Mouse (Mus musculus): ENCODE data around the gene Dchs1.
"Not testable (repeated sequence)": the region's sequence is repeated elsewhere in the genome, so short reads cannot be mapped to it uniquely, and the experiment has no call there.

Dchs1 gene

GRCm38 (mm10) chr7:105778553-105779265 lies 8.7 kb downstream of the Dchs1 start:
- no peak for DNase-seq

GRCm38 (mm10) chr7:105777797-105778552 lies 9.5 kb downstream of the Dchs1 start:
- no peak for DNase-seq

DNA sequence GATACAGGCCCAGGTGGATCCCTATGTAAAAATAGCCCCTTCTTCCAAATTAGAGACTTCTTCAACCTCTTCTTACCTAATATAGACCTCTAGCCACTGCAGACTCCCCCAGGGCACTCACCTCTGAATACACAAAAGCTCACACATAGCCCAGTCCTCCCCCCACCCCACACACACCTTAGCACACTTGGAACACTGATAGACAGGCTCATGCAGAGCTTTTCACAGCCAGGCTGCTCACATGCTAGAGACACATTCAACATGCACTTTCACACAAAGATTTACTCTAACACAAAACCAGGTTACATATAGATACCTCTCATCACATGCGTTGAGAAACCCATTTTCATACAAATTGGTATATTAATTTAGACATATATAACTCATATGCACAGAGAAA lies 10.1 kb downstream of the Dchs1 start:
- no peak for DNase-seq

- DNase-seq = no peak
These were observed 11.4 kb downstream of the Dchs1 start for GRCm38 (mm10) chr7:105776026-105776425.

DNA sequence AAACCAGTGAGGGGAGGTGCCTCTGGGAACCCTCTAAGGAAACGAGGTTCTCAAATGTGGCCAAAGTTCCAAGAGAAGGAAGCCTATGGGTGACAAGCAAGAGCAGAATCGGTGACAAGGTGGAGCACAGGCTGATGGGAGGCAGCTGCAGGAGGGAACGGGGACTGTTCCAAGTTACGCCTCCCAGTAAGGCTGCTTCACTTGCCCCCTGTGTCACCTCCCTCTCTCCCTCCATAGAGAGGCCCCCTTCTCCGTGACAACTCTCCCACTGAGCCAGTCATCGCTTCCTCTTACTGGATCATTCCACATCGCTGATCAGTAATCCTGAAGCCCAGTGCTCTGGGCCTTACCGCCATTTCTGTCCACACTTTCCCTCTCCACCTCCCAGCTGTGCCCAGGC lies 12.8 kb downstream of the Dchs1 start:
- no peak for DNase-seq

- no peak for DNase-seq
These were observed 14.4 kb downstream of the Dchs1 start for GRCm38 (mm10) chr7:105773041-105773440.

- no peak for DNase-seq
These were observed 15.1 kb downstream of the Dchs1 start for GRCm38 (mm10) chr7:105772331-105772730.

- no peak for DNase-seq
These were observed 17.5 kb downstream of the Dchs1 start for GRCm38 (mm10) chr7:105769959-105770358.

DNA sequence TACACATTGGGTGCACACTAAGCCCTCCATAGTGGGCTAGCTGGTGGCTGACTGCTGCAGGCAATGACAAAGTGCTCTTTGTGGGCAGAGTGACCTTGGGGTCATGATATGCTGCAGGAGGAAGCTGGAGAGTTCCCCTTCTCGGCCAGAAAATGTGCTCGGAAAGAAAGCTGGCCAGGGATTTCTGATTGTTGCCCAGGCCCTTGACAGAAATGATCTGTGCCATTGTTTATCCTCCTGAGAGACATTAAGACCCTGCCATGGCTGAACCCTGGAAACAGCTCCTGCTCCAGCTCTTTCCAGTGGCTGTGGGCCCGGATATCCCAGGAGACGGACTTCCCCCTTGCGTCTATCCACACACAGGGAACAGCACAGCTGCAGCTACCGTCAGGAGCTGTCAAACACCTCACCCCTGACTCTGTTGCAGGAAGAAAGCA lies 19.7 kb downstream of the Dchs1 start:
- no peak for DNase-seq

GRCm38 (mm10) chr7:105764331-105764730 lies 23.1 kb downstream of the Dchs1 start:
- DNase-seq = no peak

DNA sequence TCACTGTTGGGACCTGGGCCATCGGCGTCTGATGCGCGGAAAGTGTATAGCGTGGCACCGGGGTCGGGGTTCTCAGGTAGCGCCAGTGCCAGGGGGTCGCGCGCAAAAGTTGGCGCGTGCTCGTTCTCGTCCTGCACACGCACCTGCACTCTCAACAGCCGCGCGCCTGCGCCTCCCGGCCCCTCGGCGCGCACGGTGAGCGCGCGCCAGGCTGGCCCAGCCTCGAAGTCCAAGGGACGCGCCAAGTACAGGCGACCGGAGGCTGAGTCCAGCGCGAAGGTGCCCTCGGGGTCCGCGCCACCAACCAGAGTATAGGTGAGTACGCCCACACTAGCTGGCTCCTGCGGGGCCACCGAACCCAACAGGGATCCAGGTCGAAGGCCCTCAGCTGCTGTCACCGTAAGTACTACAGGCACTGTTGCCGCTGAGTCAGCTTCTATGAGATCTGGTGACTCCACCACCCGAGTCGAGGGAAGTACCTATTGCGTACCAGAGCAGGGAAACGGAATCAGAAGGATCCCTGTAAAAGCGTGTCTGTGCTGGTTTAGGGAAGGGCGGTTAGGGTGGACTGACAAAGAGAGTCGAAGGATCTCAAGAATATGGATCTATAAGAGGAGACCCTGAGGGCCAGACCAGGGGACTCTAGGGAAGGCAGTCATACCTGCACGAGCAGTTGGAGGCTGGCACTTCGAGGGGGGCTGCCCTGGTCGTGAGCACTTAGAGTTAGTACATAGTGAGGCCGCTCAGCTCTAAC lies 24.8 kb downstream of the Dchs1 start:
- no peak for DNase-seq

DNA sequence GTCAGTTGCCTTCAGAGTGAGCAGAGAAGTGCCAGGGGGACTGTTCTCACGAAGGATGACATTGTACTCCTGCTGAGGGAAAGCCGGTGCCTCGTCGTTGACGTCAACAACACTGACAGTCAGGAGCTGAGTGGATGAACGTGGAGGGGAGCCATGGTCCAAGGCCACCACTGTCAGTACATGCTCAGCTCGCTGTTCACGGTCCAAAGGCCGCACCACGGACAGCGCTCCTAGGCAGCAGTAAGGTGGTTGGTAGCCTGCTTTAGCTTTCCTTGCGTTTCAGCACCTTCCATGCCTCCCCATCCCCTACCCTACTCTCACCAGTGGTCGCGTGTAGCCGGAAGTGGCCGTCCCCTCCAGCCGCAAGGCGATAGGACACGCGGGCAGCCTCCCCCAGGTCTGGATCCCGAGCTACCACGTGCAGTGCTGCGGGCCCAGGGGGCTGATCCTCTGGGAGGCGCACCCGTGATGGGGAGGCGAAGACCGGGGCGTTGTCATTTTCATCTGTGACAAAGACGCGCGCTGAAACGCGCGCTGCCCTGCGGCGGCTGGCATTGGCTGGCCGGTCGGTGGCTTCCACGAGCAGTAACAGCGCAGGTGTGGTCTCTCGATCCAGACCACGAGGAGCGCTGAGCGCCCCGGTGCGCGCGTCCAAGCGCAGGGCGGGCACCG lies 25.5 kb downstream of the Dchs1 start:
- DNase-seq = no peak

DNA sequence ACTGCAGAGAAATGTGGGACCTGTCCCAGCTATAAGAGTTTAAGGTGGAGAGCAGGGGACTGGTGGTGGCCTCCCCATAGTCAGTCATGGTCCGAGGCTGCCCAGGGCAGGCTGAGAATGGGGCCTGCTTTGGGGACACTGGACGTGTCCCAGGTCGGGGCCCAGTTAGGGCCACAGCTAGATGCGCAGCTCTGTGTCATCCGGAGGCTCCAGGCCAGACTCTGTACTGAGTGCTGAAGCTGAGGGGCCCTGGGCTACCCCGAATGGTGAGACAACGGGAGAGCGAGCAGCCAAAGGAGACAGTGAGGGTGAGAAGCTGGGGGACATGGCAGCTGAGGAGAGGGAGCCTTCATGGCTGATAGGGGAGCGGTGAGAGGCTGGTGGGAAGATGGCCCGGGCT lies 34.2 kb downstream of the Dchs1 start:
- DNase-seq = peak; percentile 54

GRCm38 (mm10) chr7:105752716-105753115 lies 34.7 kb downstream of the Dchs1 start:
- DNase-seq = peak; percentile 79

DNA sequence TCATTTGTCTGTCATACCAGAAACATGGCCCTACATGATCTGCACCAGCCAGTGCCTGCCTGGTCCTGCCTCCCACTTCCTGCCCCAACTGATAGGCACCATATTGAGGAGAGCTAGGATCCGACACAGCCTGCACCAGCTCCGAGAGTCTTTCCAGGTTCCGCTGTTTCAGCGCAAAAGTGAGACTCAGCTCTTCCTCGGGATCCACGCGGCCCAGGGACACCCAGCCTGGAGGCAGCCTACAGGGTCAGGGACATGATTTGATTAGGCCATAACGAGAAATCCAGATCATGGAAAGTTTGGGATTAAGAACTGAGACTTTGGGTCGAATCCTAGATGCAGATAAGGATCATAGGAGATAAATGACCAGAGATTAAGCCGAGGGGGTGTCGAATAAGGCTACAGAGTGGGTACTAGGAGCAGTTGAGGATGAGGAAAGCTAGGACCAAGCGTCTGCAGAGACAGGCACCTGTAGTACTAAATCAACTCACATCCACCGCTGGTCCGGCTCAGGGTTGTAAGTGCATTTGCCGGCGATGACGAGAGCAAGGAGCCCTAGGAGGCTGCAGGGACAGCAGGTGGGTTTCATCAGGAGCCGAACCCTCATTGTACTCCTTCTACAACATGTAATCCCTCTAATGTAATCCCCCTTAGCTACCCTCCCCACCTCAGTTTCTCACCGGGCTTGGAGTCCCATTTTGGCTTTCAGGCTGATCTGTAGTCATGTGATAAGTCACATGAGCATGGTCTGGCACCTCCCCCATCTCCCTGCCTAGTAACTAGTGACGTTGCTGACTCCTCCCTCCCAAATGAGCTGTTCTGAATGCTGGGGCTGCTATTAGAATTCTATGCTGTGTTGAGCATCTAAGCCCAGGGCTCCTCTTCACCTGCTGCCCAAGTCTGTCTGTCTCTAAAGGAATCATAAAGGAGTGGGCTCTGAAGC lies 35.7 kb downstream of the Dchs1 start, which contains the start of gene Tpp1:
Gene Tpp1 (minus strand): TSS at position 745 of the 943 bp plus-strand sequence.
- DNase-seq = peak; percentile 95

DNA sequence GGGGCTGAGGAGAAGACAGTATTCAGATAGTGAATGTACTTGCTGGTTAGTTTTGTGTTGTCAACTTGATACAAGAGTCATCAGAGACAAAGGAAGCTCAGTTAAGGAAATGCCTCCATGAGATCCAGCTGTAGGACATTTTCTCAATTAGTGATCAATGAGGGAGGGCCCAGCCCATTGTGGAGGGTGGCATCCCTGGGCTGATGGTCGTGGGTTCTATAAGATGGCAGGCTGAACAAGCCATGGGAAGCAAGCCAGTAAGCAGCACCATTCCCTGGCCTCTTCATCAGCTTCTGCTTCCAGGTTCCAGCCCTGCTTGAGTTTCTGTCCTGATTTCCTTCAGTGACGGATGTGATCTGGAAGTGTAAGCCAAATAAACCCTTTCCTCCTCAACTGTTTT lies 39.7 kb downstream of the Dchs1 start:
- no peak for DNase-seq

- DNase-seq = peak; percentile 86
These were observed 43.4 kb downstream of the Dchs1 start, which contains the start of gene Taf10 for GRCm38 (mm10) chr7:105743926-105744590. TSS of gene Taf10 (minus strand) at chr7:105744361.

DNA sequence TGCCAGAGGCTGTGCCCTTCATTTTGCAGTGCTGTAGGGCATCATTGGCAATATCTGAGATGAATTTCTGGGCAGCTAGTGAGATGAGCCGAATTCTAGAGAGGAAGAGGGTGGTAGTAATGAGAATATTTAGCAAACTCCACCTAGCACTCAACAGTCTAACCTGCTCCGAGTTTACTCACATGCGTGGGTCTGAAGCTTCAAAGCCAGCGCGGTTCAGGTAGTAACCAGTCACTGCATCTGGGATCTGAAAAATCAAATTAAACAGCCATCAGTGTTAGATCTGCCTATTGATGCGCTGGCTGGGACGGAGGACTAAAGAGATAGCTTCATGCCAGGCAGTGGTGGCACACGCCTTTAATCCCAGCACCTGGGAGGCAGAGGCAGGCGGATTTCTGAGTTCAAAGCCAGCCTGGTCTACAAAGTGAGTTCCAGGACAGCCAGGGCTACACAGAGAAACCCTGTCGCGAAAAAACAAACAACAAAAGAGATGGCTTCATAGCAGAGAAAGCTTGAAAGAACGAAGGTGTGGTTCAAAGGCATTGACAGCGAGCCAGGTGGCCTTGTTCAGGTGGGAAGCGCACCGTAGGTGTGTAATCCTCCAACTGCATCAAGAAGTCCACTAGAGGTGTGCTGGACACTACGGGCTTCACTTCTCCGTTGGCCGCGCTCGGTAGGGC lies 44.1 kb downstream of the Dchs1 start:
- not testable (repeated sequence) for DNase-seq

GRCm38 (mm10) chr7:105742539-105743215 lies 44.8 kb downstream of the Dchs1 start:
- not testable (repeated sequence) for DNase-seq

GRCm38 (mm10) chr7:105741978-105742377 lies 45.5 kb downstream of the Dchs1 start:
- DNase-seq = no peak

Data from cerebellum, adult 11-12 months (tissue).